Mouse (Mus musculus) midbrain, embryonic 10.5 days (tissue): ENCODE data around the gene Lins1. TPM values are rescaled to one million over a fixed set of nuclear protein-coding genes. Genes with fewer than 3 reads are reported as not detected.

ENCODE experiments used
- DNase-seq: peaks from one replicate; pipeline ENCODE4 v3.0.0-alpha.2; 2017; ENCODE audit warnings: low spot score
- H3K27ac ChIP-seq: fragments of 300-500 bp; sonication (generic); replicated peaks from 2 replicates; pipeline ENCODE4 v1.5.1; 2016; ENCODE audit warnings: mild to moderate bottlenecking
- H3K27me3 ChIP-seq: fragments of 300-500 bp; sonication (generic); 2 replicates; pipeline ENCODE4 v1.6.1; 2016; ENCODE audit warnings: low read depth, mild to moderate bottlenecking; ENCODE audit not compliant: poor library complexity, severe bottlenecking
- H3K36me3 ChIP-seq: fragments of 300-500 bp; sonication (generic); 2 replicates; pipeline ENCODE4 v1.6.1; 2016; ENCODE audit warnings: mild to moderate bottlenecking, moderate library complexity
- H3K4me1 ChIP-seq: fragments of 300-500 bp; sonication (generic); 2 replicates; pipeline ENCODE4 v1.6.1; 2016
- H3K4me3 ChIP-seq: fragments of 300-500 bp; sonication (generic); 2 replicates; pipeline ENCODE4 v1.5.1; 2016; ENCODE audit warnings: mild to moderate bottlenecking, moderate library complexity
- H3K9me3 ChIP-seq: fragments of 300-500 bp; sonication (generic); replicated peaks from 2 replicates; pipeline ENCODE4 v1.6.1; 2016; ENCODE audit warnings: mild to moderate bottlenecking
- WGBS: fragments of 180-500 bp; shearing (Covaris S2); methylation state at CpG from one replicate; pipeline ENCODE4 v1.1.7; 2016; 5-methylcytosine and 5-hydroxymethylcytosine counted together
- polyA plus RNA-seq: library from polyadenylated mRNA; unstranded; fragments of >200 nt; fragmentation: Nextera tagmentation; extraction: Ambion mirVana; gene quantifications from 2 replicates; pipeline ENCODE4 v1.2.1, GENCODE M21; 2016

Gene Lins1
- polyA plus RNA-seq, 1 experiment from 2014 or later, result 18.3 TPM

DNA sequence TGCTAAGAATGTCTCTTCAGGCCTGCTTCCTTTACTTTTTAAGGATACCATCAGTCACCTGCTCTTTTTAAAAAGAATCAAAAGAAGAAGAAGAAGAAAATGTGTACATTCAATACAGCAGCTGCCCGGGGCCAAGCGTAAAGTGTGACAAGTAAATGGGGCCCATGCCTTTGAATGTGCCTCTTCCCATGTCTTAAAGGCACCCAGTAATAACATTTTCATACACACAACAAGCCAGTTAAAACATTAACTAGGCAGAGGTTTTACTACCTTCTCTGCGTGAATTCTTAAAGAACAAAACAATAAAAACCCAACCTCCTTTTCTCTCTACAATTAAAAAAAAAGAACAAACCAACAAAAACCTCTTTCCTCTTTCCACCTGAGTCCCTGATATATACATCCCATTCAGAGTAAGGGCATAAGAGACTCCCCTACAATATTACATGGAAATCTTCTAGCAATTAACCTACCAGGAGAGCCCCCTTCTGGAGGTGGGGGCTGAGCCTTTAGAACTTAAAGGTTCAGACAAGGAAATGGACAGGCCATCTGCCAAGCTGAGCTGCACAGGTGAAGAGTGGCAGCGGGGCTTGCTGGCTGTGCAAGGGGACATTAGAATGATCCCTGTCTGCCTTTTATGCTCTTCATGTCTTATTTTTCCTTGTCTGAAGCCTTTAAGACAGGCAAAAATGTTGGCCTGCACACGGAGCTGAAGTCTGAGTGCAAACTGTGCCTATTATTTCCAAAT, 7.4 kb upstream of the Lins1 start:
- Histone ChIP-seq H3K27ac (no peak overlapping the region), H3K36me3 (peaks cover 74% of the 10 kb centered on the region), H3K4me1 (no peaks in the 10 kb centered on the region), H3K9me3 (no peaks in the 10 kb centered on the region), H3K4me3 (no peak overlapping the region), H3K27me3 (no peaks in the 10 kb centered on the region)
- WGBS, result 94% methylated on average over 5 of the region's 5 CpGs
- DNase-seq, result no peak

DNA sequence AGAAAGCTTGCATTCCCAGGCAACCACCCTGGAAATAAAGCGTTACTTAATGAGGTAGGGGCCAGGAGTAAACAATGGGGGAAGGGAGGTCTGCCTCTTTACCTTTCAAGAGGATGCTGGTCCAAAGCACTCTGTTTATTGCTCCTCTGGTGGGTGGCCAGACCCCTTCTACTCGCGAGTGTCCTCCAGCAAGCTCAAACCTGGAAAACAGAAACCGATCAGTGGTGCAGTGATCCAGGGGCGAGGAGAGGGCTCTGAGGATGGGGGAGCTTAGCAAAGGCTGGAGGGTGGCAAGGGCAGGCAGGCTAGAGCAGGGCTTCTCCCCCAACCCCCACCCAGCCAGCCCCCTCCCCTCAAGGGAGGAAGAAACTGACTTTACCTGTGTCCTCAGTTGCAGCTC, 968 bp upstream of the Lins1 start:
- Histone ChIP-seq H3K27me3 (no peaks in the 10 kb centered on the region), H3K36me3 (peaks cover 13% of the 10 kb centered on the region), H3K4me3 (peak overlapping the region; percentile 89), H3K27ac (peak overlapping the region; percentile 93), H3K9me3 (no peaks in the 10 kb centered on the region), H3K4me1 (peaks cover 23% of the 10 kb centered on the region)
- no peak for DNase-seq
- WGBS, result 0% methylated on average over 5 of the region's 5 CpGs

DNA sequence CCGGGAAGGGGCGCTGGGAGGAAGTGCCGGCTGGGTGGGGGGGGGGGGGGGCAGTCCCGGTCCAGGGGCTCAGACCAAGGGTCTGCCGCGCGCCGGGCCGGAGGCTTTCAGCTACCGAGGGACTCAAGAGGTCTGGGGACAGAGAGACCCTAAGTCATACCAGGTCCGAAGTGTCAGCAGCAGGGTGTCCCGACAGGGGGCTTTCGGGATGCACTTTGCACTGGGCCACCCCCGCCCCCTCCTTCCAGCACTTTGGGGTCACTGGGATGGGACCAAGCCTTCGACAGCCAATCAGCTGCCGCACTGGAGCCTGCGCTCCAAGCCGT, 432 bp upstream of the Lins1 start, which contains the start of gene Asb7:
Gene Asb7 (minus strand): TSS at position 303 of the 326 bp plus-strand sequence.
- 0% methylated on average over 18 of the region's 18 CpGs for WGBS
- Histone ChIP-seq H3K9me3 (no peaks in the 10 kb centered on the region), H3K36me3 (peaks cover 10% of the 10 kb centered on the region), H3K27ac (peak within 1 kb of the TSS; percentile 93), H3K4me3 (peak within 1 kb of the TSS; percentile 89), H3K4me1 (peaks cover 23% of the 10 kb centered on the region), H3K27me3 (no peaks in the 10 kb centered on the region)
- DNase-seq, result no peak

DNA sequence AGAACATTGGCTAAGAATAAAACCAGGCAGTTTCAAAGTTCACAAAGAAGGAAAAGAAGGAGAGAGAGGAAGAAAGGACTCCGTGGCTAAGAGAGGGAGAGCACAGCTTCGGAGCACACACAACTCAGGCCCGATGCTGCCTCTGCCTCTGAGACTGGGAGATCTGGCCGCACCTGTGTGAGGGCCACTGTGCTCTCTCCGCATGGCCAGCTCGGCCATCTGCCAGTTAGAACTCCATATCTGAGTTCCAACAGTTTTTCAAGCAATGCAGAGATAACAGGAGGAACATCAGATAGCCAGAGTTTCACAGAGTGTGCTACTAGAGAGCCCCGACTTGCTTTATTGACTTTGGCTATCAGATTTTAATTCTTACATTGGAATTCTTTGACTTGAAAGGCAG, 4.8 kb downstream of the Lins1 start:
- Histone ChIP-seq H3K9me3 (no peaks in the 10 kb centered on the region), H3K27ac (no peak overlapping the region), H3K4me3 (no peak overlapping the region), H3K27me3 (no peaks in the 10 kb centered on the region), H3K4me1 (peaks cover 15% of the 10 kb centered on the region), H3K36me3 (peaks cover 26% of the 10 kb centered on the region)
- no peak for DNase-seq
- WGBS, result 72% methylated on average over 7 of the region's 7 CpGs

DNA sequence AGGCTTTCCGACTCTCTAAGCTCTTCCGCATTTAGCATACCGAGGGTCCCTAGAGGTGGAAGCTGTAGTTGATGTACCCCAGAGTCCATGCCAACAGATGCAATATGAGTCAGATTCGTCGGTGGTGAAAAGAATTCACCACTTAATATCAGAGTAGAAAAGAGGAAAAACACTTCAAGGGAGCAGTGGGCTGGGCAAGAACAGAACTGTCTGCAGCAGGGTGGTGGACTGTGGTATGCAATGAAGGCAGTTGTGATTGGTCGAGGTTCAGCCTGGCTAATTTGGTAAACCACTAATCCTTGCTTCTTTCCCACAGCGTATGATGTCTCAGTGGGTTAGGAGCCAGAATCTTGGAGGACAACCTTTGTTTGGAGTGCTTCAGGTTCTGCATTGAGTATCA, 13.0 kb downstream of the Lins1 start:
- 93% methylated on average over 7 of the region's 7 CpGs for WGBS
- no peak overlapping the region for H3K27ac ChIP-seq

DNA sequence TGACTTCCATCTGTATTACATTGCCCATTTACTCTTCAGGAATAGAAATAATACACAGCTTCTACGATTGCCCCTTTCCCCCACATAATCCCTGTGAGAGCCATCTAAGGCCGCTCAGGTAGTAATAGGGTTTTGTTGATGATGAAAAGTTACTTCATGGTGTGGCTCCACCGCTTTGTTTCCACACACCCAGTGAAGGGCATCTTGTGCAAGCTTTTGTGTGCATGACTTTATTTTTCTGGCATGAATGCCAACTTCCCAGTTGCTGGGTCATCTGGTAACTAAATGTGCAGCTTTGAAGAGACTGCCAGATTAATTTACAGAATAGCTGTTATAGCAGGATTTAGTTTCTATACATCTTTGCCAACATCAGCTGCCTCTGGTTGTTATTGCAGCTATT, 14.9 kb downstream of the Lins1 start:
- WGBS, result 95% methylated on average over 3 of the region's 3 CpGs
- peaks cover 73% of the 10 kb centered on the region for H3K36me3 ChIP-seq

More for the DNA sequence above, 13.0 kb downstream of the Lins1 start:
- Histone ChIP-seq H3K9me3 (no peaks in the 10 kb centered on the region), H3K4me1 (no peaks in the 10 kb centered on the region), H3K4me3 (no peak overlapping the region), H3K27me3 (no peaks in the 10 kb centered on the region), H3K36me3 (peaks cover 76% of the 10 kb centered on the region)
- DNase-seq, result no peak

DNA sequence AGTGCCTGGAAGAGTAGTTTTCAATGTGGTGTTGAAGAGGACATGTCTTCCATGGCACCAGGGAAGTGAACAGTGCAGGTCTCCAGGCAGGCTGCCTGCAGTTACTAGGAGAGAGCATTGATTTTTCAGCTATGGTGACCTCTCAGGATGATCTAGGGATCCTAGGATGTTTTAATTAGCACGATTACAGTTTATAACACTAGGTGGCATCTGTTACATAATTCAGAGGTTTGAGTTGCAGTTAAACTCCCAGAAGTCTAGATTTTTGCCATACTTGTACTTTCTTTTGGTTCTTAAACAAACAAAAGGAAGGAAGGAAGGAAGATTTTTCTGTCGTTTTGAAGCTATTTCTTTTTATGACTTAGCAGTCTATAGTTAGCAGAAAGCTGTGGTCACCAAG, 21.5 kb downstream of the Lins1 start:
- Histone ChIP-seq H3K27ac (no peak overlapping the region), H3K4me3 (no peak overlapping the region), H3K36me3 (peaks cover 65% of the 10 kb centered on the region), H3K27me3 (no peaks in the 10 kb centered on the region), H3K4me1 (no peaks in the 10 kb centered on the region), H3K9me3 (no peaks in the 10 kb centered on the region)
- no peak for DNase-seq
- whole genome bisulfite sequencing, result 71% methylated on average over 2 of the region's 2 CpGs

More for the DNA sequence above, 14.9 kb downstream of the Lins1 start:
- Histone ChIP-seq H3K4me1 (no peaks in the 10 kb centered on the region), H3K4me3 (no peak overlapping the region), H3K9me3 (no peaks in the 10 kb centered on the region), H3K27me3 (no peaks in the 10 kb centered on the region), H3K27ac (no peak overlapping the region)
- no peak for DNase-seq

DNA sequence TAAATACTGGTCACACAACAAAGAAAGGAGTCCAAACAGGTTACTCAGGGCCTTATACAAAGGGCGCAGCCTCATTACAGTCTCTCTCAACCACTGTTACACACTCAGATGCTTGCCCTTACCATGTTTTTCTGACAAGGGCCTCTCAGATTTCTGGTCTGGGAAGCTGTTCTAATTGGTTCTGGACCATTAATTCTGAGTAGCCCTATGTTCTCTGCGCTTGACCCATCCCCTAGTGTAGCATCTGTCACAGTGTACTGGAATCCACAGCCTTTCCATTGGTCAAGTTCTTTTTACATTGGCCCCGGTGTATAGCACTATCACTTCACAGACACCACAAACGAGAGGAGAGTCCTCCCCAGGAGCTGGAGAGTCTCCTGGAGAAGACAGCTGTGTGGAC, 34.8 kb downstream of the Lins1 start:
- no peaks in the 10 kb centered on the region for H3K4me1 ChIP-seq
- peaks cover 12% of the 10 kb centered on the region; the same call in 1 of the 2 replicates for H3K36me3 ChIP-seq

DNA sequence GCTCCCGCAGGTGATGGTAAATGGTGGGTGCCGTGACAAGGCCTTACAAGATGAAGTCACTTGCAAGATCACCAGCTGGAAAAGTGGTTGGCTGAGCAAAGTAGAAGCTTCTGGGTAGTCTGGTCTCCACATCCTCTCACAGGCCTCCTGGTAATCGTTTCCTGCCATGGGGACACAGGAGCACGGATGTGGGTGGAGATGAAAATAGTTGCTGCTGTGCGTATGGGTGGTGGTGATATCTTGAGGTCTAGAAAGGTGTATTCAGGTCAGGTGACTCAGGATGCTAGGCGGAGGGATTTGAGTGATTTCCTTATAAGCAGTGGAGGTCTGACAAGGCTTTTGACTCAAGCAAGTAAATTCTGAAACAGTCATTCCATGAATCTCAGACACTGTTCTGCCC, 35.3 kb downstream of the Lins1 start:
- Histone ChIP-seq H3K4me1 (no peaks in the 10 kb centered on the region), H3K27ac (no peak overlapping the region), H3K36me3 (peaks cover 12% of the 10 kb centered on the region; the same call in 1 of the 2 replicates), H3K9me3 (no peaks in the 10 kb centered on the region), H3K4me3 (no peak overlapping the region), H3K27me3 (no peaks in the 10 kb centered on the region)
- WGBS, result 91% methylated on average over 6 of the region's 6 CpGs
- DNase-seq, result no peak

More for the DNA sequence above, 34.8 kb downstream of the Lins1 start:
- Histone ChIP-seq H3K4me3 (no peak overlapping the region), H3K27ac (no peak overlapping the region), H3K9me3 (no peaks in the 10 kb centered on the region), H3K27me3 (no peaks in the 10 kb centered on the region)
- DNase-seq, result no peak
- 85% methylated on average over 4 of the region's 4 CpGs for WGBS

DNA sequence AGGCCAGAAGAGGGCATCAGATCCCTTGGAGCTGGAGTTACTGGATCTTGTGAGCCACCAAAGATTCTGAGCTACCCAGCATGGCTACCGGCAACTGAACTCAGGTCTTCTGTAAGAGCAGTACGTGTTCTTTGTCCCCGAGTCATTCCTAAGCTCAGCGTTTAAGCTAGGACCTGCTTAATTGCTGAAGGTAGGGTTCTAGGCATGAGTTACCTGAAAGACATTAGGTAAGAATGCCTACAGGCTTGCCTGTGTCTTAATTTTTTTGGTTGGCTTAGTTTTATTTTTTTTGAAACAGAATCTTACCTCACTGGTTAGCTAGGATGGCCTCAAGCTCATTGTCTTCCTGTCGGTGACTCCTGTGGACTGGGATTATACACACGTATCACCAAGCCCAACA, 38.4 kb downstream of the Lins1 start:
- Histone ChIP-seq H3K4me1 (0 out of 2 replicates have a peak, but pooled peaks cover 5% of the 10 kb centered on the region), H3K27ac (no peak overlapping the region), H3K27me3 (no peaks in the 10 kb centered on the region), H3K4me3 (no peak overlapping the region), H3K36me3 (0 out of 2 replicates have a peak, but pooled peaks cover 3% of the 10 kb centered on the region), H3K9me3 (no peaks in the 10 kb centered on the region)
- DNase-seq, result no peak
- 93% methylated on average over 6 of the region's 6 CpGs for WGBS

DNA sequence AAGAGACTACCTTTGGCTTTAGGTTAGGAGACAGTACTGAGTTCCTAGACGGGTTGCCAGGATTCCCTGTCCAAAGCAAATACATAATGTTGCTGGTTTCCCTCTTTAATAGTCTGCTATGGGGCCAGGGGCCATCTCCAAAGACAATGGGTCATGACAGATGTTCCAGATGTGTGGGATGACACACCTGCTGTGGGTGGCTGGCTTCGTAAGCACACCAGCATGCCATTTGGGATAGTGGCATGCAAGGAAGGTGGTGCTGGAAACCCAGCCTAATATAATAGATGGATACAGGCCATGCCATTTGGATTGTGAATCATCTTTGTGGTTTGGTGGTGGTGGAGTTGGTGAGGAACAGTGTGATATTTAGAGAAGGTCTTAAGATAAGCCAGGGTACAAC, 39.5 kb downstream of the Lins1 start:
- DNase-seq, result no peak
- 0 out of 2 replicates have a peak, but pooled peaks cover 5% of the 10 kb centered on the region for H3K4me1 ChIP-seq
- H3K4me3 ChIP-seq, result no peak overlapping the region
- H3K27ac ChIP-seq, result no peak overlapping the region
- no peaks in the 10 kb centered on the region for H3K9me3 ChIP-seq
- no peaks in the 10 kb centered on the region for H3K36me3 ChIP-seq
- H3K27me3 ChIP-seq, result no peaks in the 10 kb centered on the region
- WGBS, result 89% methylated on average over 2 of the region's 2 CpGs

DNA sequence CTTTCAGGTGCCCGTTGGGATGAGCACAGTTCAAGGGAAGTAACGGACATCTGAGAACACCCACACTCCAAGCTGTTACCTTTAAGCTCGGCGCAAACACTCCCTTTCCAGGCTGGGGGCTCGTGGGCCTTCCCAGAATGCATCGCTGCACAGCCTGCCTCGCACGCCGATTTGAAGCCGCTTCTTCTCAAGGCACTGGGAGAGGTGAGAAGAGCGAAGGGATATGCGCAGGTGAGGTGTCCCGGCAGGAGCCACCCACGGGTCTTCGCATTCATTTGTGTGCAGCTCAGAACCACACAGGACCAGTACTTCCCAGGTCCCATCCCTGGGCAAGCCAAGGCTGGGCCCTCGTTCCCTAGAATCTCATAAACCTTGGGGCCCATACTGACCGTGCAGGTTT, 43.7 kb downstream of the Lins1 start:
- no peak for DNase-seq
- H3K27ac ChIP-seq, result no peak overlapping the region
- H3K4me3 ChIP-seq, result no peak overlapping the region
- no peaks in the 10 kb centered on the region for H3K27me3 ChIP-seq
- 0 out of 2 replicates have a peak, but pooled peaks cover 5% of the 10 kb centered on the region for H3K4me1 ChIP-seq
- H3K36me3 ChIP-seq, result no peaks in the 10 kb centered on the region
- 96% methylated on average over 17 of the region's 17 CpGs for WGBS
- H3K9me3 ChIP-seq, result no peaks in the 10 kb centered on the region

DNA sequence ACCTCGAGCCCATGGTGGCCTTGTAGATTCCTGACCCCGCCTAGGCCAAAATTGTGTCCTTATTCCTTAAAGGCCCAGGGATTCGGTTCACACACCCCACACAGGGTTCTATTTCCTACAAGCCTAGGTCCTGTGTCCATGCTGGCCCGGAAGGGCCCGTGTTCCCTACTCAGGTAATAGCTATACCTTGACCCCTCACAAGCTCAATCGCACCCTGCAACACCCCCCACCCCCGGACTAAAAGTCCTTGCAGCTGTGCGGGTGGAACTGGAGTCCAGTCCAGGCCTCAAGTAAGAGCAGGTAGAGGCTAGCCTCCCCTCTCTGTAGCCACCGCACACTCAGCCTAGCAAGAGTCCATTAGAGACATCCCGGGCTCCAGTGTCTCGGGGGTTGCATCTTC, 44.2 kb downstream of the Lins1 start:
- DNase-seq, result no peak
- Histone ChIP-seq H3K27ac (no peak overlapping the region), H3K4me3 (no peak overlapping the region), H3K4me1 (0 out of 2 replicates have a peak, but pooled peaks cover 5% of the 10 kb centered on the region), H3K9me3 (no peaks in the 10 kb centered on the region), H3K36me3 (no peaks in the 10 kb centered on the region), H3K27me3 (no peaks in the 10 kb centered on the region)
- 92% methylated on average over 11 of the region's 11 CpGs for WGBS
